Mouse (Mus musculus) heart, postnatal 36 days (tissue): ENCODE measurements around the gene Dbil5. TPM values are rescaled to one million over a fixed set of nuclear protein-coding genes. Genes with fewer than 3 reads are reported as not detected.
A peak's percentile ranks its signal among the peaks of the same experiment; 100 is the strongest.

Source experiments
- DNase-seq, 2 experiments: peaks; one replicate each; pipeline ENCODE4 v3.0.0; 2021 to 2022
- intact Hi-C: fragments of 180-260 bp; cut with DNase I; formaldehyde crosslinking; loops from one replicate; pipeline ENCODE4 v1.15.1; 2025
- total RNA-seq, 2 experiments: library from RNA; stranded (reverse); gene quantifications; 2 replicates each; pipeline ENCODE4 v1.2.3; 2021

The Dbil5 gene
- total RNA-seq, 2 experiments from 2014 or later, result 0.49 TPM; not detected in 1

DNA sequence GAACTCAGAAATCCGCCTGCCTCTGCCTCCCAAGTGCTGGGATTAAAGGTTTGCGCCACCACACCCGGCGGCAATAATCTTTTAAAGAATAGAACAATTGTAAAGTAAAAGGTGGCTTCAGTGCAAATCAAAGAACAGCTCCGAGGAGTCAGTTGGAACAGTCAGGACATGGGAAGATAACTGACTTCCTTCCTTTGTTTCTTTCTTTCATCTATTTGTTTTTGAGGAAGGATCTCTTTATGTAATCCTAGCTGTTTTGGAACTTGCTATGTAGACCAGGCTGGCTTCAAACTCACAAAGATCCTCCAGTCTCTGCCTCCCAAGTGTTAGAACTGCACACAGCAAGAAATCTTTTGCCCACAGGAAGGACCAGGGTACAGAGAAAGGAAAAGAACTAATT, 7.2 kb downstream of the Dbil5 start:
- DNase-seq, result no peak
- intact Hi-C loops, result no loop called here

DNA sequence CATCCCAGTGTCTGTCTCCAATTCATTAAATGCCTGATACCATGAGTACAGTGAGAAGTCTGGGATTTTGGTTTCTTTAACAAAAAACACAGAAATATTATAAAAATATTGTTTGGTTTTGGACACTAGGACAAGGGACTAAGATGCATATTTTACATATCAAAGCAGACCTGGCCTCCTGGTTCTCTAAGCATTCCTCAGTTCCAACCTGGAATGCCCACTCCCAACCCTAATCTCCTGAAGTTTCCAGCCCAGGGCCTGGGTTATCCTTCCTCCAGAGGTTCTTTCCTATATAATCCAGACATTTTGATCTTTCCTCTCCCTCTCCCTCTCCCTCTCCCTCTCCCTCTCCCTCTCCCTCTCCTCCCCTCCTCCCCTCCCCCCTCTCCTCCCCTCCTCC, 7.6 kb downstream of the Dbil5 start:
- intact Hi-C loops, result no loop called here
- DNase-seq, result no peak

DNA sequence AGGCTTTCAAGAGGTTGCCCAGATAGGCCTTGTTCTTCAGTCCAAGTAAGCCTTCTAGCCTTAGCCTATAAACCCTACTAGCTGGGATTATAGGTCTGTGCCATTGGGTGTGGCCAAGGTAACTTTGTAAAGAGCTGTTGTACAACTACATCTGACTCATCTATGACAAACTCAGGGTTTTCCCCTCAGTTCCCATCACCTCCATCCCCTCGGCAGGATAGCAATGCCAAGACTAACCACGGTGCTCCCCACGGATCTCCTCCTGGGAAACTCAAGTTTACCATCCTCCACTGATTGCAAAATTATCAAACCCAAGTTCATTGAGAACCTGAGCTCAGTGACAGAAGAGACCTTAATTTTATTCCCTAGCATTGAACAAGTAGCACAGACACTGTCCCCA, 18.7 kb downstream of the Dbil5 start:
- DNase-seq, result no peak
- intact Hi-C loops, result no loop called here

DNA sequence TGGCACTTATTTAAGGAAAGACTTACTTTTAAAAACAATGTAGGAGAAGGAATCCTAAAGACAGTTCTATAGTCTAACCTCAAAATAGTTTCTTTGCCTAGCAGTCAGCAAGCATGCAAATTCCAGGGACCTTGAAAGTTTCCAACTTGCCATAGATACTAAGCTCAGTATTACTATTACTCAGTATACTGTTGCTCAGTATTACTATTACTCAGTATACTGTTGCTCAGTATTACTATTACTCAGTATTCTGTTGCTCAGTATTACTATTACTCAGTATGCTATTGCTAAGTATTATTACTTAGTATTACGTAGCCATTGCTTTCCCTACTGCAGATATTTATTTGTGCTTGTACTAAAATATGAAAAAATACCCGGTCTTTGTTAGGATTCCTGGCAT, 22.3 kb downstream of the Dbil5 start:
- intact Hi-C loops, result no loop called here
- DNase-seq, result no peak

DNA sequence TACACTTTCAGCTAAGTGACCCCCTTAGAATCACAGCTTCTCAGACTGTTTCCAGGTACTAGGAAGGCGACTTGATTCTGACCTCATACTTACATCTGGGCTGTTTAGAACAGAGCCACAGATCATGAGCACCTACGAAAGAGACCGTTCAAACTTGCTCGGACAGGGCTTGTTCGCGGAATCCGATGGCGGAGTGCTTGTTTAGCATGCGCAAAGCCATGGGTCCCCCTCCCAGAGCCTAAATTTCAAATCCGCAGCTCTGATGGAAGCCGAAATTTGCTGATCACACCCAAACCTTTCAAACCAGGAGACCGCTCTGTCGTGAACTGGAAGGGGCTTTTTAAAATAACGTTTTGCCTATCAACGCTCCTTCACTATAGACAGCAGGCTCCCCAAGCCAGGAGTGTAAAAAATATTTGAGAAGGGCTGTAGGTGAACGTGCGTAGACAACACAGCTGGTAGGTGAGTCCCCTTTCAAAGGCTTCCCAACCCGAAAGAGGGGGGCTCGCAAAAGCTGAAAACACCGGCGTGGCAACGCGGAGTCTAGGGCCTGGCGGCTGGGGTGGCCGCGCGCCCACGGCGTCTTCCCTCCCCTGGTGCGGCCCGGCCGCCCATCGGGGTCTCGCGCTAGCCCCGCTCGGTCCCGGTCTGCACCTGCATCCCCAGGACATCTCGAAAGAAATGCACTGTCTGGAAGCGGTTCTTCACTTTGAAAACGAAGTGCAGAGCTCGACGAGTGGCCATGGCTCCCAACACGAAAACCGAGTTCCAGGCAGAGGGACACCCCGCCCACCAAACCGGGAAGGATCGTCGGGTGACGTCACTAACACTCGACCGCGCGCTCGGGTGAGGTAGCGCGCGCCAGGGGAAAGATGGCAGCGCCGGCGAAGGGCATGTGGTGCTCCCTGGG, 25.7 kb downstream of the Dbil5 start, which contains the start of the genes Mrm3 and Glod4:
TSS of gene Mrm3 (plus strand) at position 815 of the 910 bp plus-strand sequence.
TSS of gene Glod4 (minus strand) at position 825 of the 910 bp plus-strand sequence.
- intact Hi-C loops, result loop anchor here (2.0 kb wide), 1 partner anchor 26 kb away; the partner anchor contains the start of genes Dbil5 and Gemin4
- DNase-seq, result peak; percentile 91 to 92

DNA sequence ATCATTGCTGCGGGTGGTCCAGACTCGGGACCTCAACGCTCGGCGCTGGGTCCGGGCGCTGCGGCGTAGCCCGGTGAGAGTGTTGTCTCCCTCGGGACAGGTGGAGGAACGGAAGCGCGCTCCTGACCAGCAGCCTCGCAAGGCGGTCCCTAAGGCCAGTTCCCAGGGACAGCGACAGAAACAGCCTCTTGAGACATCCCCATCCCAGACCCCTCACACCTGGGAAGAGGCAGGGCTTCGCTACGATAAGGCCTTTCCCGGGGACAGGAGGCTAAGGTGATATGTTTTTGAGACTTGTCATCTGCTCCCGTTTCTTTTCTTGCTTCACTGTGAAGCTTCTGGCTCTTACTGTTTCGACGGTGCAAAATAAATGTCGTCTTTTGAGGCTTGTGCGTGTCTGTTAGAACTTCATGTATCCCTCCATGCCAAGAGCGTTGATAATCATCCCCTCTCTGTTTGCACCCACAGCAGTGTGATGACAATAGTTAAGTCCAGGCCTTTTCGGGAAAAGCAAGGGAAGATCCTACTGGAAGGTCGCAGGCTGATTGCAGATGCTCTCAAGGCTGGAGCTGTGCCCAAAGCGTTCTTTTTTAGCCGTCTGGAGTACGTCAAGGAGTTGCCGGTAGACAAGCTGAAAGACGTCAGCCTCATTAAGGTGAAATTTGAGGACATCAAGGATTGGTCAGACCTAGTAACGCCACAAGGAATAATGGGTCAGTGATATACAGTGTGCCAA, 26.6 kb downstream of the Dbil5 start:
- DNase-seq, result no peak
- intact Hi-C loops, result loop anchor here (2.0 kb wide), 1 partner anchor 27 kb away; the partner anchor contains the start of genes Dbil5 and Gemin4

DNA sequence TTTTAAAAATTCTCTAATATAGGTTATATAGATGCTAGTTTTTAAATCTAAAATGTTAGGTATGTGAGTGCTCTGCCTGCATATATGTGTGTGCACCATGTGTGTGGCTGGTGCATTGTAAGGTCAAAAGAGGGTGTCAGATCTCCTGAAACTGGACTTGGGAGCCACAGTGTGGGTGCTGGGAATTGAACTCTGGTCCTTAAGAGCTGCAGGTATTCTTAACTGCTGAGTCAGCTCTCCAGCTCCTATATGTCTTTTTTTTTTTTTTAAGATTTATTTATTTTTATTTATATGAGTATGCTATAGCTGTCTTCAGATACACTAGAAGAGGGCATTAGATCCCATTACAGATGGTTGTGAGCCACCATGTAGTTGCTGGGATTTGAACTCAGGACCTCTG, 29.0 kb downstream of the Dbil5 start:
- intact Hi-C loops, result no loop called here
- DNase-seq, result no peak

DNA sequence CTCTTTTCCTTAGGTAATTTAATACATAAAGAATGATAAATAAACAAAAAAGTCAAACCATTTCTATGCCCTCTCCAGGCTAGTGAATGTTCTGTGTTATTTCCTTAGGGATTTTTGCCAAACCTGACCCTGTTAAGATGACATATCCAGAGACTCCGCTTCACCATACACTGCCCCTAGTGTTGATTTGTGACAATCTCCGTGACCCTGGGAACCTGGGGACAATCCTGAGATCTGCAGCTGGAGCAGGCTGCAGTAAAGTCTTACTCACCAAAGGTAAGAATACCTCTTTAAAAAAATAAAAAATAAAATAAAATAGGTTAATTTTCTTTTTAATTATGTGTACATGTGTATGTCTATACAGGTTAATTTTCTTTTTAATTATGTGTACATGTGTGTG, 29.8 kb downstream of the Dbil5 start:
- intact Hi-C loops, result no loop called here

DNA sequence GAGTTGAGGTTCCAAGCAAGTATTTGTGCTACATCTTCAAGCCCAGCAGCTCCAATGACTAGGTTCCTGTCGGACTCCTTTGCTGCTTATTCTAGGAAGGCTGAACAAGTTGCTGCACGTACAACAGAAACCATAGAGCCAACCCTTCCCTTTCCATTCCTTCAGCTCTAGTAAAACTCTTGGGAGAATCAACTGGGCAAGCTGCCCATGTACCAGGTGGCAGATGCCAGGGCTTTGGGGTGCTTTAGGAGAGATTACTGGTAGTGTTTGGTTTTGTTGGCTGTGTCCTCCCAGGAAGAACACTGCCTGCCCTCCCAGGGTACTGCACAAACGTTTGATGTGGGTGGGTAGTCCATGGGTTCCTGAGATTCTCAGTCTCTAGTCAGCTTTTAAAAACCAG, 34.6 kb downstream of the Dbil5 start:
- intact Hi-C loops, result loop anchor here (2.0 kb wide), 1 partner anchor 203 kb away; no protein-coding TSS in a partner anchor
- no peak for DNase-seq

More for the DNA sequence above, 29.8 kb downstream of the Dbil5 start:
- DNase-seq, result no peak

DNA sequence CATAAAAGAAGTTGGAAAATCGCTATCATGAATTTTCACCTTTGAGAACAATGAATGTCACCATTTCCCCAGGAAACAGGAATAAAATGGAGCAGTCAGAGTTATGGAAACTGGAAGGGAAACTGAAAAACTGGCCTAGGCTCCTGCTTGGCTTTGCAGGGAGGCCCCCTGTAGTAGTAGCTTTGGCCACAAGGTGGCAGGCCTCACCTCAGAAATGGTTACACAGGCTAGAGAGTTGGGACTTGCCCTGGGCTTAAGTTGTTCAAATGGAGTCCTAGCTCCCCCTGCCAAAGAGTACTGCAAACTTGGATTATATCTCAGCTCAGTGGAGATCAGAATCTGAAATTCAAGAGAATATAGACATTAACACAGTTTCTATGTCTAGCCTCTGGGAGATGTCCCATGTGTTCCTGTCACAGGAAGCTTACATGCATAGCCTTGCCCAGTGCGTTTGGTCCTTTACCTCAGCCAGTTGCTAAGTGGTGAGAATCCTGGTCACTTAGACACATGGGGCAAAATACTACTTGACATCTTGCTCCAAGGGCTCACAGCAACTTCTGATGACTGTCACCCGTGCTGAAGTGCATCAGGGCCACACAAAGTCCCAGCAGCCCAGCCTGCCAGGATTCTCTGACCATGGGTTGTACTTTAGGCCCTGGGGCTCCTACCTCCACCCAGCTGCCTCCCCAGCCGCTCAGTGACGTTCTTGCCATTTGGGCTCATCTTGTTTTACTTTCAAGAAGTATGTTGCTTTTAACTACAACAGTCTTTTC, 35.9 kb downstream of the Dbil5 start:
- intact Hi-C loops, result loop anchor here (1.0 to 2.0 kb wide), 3 partner anchors 149 to 201 kb away; partner anchors contain the start of gene Timm22
- peak; percentile 86 to 91 for DNase-seq

DNA sequence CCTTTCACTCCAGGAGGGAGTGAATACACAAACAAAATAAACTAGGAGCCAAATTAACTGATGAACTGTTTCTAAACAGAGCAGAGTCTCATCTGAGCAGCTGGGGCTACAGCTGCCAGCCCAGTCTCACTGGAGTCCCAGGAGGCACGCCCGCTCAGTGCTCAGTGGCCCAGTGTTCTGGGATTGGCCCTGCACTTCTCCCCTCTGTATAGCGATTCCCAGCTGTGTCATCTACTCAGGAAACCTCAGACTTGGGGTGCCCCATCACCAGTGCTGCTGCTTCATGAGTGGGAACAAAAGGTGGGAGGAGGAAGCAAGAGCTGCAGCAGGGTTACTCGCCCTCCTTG, 36.5 kb downstream of the Dbil5 start:
- DNase-seq, result no peak

DNA sequence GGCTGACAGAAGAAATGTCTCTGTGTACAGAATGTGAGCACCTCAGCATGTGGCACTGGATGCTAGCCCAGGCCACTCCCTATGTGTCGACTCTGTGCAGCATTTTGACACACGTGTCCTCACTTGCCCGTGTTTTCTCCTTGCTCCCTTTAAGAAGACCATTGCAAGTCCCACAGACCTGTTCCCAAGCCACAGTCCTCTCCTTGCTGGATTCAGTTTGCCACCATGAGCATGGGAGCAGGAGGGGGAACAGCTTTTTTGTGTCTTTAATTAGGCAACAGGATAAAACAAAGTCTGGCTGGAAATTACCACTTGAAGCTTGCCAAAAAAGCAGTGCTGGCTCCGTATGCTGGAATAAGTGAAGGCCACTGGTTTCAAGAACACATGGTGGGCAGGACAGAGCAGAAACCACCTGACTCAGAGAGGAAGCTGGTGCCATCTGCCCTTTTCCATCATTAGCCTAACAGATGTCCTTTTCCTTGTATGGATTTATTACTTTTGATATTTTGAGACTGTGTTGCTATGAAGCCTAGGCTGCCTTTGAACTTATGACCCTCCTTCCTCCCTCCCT, 38.1 kb downstream of the Dbil5 start:
- intact Hi-C loops, result loop anchor here (5.0 kb wide), 1 partner anchor 242 kb away; no protein-coding TSS in a partner anchor
- DNase-seq, result no peak

More for the DNA sequence above, 36.5 kb downstream of the Dbil5 start:
- intact Hi-C loops, result loop anchor here (1.0 to 2.0 kb wide), 3 partner anchors 148 to 201 kb away; partner anchors contain the start of gene Timm22

DNA sequence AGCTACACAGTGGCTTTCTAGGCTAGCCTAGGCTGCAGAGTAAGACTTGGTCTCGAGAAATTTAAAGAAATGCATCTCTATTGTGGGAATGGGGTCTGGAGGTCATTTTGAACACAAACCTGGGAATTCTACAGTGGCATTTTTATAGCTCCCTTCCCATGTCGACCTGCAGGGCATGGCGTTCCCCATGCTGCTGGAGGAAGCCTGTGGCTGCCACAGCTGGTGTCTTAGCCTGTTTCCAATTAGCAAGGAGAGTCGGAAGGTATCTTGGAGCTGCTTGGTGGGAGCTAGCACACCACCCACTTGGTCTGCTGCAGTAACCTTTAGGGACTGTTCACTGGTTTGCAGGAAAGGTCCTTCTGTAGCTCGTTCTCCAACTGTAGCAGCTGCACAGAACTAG, 38.7 kb downstream of the Dbil5 start:
- no peak for DNase-seq
- intact Hi-C loops, result loop anchor here (5.0 kb wide), 1 partner anchor 241 kb away; no protein-coding TSS in a partner anchor

DNA sequence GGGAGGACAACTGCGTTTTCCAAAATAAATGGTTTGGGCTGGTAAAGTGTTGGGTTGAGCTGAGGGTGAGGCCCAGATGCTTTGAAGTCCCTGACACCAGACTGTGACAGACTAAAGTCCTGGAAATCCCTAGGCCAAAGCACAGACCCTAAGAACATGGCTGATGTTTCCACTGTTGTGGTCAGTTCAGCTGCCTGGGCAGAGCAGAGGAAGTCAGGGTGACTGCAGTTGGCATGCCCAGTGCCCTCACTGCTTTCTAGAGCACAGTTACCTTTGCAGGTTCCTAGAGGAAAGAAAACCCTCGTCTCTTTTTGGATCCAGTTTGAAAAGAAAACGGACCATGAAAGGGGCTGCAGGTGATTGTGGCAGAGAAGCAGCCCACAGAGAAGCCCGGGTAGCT, 40.0 kb downstream of the Dbil5 start:
- DNase-seq, result no peak
- intact Hi-C loops, result loop anchor here (5.0 kb wide), 1 partner anchor 240 kb away; no protein-coding TSS in a partner anchor

DNA sequence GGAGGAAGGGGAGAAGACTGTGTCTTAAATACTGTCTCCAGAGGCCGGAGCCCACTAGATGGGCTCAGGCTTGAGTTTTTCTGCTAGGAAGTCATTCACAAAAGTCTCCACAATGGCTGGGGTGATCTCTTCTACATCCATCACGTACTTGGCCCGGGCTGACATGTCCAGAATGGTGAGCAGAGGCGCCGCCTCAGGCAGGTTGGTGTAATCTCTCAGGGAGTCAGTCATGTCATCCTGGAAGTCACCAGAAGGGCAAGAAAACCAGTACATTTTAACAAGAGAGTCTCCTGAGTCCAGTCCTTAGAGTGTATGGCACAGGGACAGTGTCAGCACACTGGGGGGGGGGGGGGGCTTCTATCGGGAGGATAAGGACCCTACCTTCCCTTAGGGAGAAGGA, 41.1 kb downstream of the Dbil5 start:
- intact Hi-C loops, result loop anchor here (5.0 kb wide), 1 partner anchor 239 kb away; no protein-coding TSS in a partner anchor
- no peak for DNase-seq

DNA sequence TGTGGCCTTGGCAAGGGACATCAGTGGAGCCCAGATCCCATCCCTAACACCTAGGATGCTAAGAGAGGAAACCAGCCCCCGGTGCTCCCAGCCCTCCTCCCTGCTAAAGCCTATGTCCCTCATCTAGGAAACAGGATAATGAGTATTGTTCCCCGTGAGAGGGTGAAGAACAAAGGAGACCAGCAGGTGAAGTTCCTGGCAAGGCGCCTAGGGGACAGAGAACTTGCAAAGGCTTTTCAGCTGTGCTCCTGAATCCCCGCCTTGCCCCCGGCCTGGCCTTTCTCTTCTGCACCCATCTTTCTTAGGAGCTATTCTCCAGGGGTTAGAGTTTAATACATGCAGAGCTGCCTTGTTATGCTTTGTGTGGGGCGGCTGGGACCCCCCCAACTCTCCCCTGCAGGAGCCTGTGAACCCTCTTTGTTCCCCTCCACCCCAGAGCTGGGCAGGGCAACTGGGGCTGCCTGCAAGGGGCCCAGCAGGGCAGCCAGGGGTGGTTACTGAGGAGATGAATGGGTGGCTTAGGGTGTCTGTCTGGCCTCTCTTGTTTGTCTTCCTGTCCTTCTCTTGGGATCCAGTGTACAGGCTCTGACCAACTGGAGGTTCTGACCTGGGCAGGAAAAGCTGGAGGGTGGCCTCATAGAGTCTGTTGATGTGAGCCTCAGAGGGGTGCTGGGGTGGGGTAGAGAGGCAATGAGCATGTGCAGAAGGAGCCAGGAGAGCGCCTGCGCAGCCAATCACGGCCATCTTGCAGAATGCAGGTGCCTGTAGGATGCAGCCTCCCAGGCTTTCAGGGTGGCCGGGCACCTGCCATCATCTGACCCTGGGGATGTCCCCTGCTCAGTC, 43.0 kb downstream of the Dbil5 start:
- DNase-seq, result no peak
- intact Hi-C loops, result no loop called here

DNA sequence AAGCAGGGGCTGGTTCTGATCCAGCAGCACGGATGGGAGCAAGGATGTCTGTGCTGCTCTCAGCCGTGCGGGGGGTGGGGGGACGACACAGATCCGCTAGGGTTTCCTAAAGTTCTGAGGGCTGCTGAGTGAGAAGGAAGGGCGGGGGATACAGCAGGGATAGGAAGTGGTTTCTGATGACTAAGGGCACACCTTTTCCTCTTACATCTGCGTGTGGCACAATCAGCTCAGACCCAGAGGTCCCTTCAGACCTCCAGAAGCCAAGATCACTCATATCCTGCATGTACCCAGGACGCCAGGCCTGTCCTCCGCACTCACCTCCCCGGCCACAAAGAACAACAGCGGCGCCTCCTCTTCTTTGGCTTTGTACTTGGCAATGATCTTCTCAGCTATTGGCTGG, 43.8 kb downstream of the Dbil5 start:
- intact Hi-C loops, result no loop called here
- no peak for DNase-seq

DNA sequence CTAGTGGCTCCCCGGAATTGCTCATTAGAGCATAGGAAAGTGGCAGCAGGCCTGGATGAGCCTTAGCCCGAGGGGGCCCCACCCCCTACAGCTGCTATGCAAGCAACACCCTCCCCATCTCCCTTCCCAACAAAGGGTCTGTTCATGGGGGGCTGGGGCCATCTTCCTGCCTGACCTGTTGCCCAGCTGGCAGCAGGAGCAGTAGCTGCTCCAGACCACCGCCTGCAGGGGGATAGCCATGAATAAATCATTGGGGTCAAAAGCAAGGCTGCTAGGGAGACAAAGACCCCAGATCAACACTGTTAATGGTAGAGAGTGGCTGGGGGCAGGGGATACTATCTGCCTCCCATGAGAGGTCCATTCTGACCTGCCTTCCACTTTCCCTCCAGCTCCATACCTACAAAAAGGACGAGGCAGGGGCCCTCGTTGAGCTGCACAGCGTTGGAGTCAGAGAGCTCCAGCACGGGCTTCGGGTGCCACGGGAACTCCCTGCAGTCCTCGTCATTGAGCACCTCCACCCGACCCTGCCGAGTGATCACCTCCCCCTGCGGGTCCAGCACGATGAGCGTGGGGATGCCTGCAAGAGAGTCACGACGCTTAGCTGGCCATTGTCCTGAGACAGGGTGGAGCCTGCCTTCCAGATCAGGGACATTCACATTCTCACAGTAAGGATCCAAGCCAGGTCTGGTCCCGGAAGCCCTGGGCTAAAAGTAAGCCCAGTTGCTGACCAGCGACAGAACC, 45.4 kb downstream of the Dbil5 start:
- no peak for DNase-seq
- intact Hi-C loops, result no loop called here
